10 mouse cellular contexts compared by ENCODE assay signal in genomic region chr10:95139645-95140044, GRCm38 (mm10).
A peak's percentile ranks its signal among the peaks of the same experiment; 100 is the strongest.
DNase-seq lines count a peak whose midpoint lies in the region; ATAC-seq and TF ChIP-seq lines count a peak whose summit lies in the region.
"Had no signal": no experiment of that assay in that cellular context is flagged by ENCODE, and none has a peak within 500 bp of the region (broad histone marks: within the 10 kb centered on the region; RNA-seq: fewer than 3 reads in every experiment).

No protein-coding gene starts in this region.

- DNase-seq in adrenal gland, postnatal 10 days: peak; percentile 46
- no peak for DNase-seq in adrenal gland, postnatal 4 days (ENCODE audit: low spot score in 2 of 2)
- peak; percentile 20 for DNase-seq in urinary bladder, postnatal 25 days (ENCODE audit: low spot score)
- no peak for DNase-seq in urinary bladder, postnatal 10 days (ENCODE audit: low spot score)
- DNase-seq in hindbrain, postnatal 0 days (ENCODE audit: low spot score): peak; percentile 71
- no peak for DNase-seq in thymus, postnatal 4 days
- no peak for DNase-seq in spleen, postnatal 14 days (ENCODE audit: low spot score in 2 of 2)

- WGBS in hindbrain, postnatal 0 days: 32% methylated on average over 8 of the region's 8 CpGs

- H3K9ac ChIP-seq in hindbrain, postnatal 0 days (replicated peaks; ENCODE audit: low read length): no peak overlapping the region
- H3K9ac ChIP-seq: hindbrain, embryonic 15.5 days; stomach, embryonic 15.5 days had no signal

- no peaks in the 10 kb centered on the region for H3K9me3 ChIP-seq in hindbrain, postnatal 0 days (ENCODE audit: low read length)
- H3K9me3 ChIP-seq: hindbrain, embryonic 15.5 days; stomach, embryonic 15.5 days had no signal

- H3K4me2 ChIP-seq in hindbrain, postnatal 0 days (ENCODE audit: low read depth, low read length): no peak overlapping the region
- H3K4me2 ChIP-seq: hindbrain, embryonic 15.5 days; stomach, embryonic 15.5 days had no signal

- H3K4me1 ChIP-seq in hindbrain, postnatal 0 days (ENCODE audit: insufficient read depth, low read length): peaks cover 16% of the 10 kb centered on the region

- no peak for TF ChIP-seq CTCF in hindbrain, postnatal 0 days (IDR thresholded peaks at IDR 0.05; ENCODE audit: low read depth)

- H3K36me3 ChIP-seq in hindbrain, postnatal 0 days (ENCODE audit: insufficient read depth, low read length): no peaks in the 10 kb centered on the region
- H3K36me3 ChIP-seq: hindbrain, embryonic 15.5 days; stomach, embryonic 15.5 days had no signal

- peak; percentile 60; the same call in 1 of the 2 replicates for ATAC-seq in hindbrain, postnatal 0 days
- ATAC-seq in inflammation-experienced regulatory T-cells, adult 6 months: no peak

- no peak overlapping the region for H3K4me3 ChIP-seq in hindbrain, postnatal 0 days (ENCODE audit: low read length)
- H3K4me3 ChIP-seq: hindbrain, embryonic 15.5 days; stomach, embryonic 15.5 days had no signal

- no peaks in the 10 kb centered on the region for H3K27me3 ChIP-seq in hindbrain, postnatal 0 days (ENCODE audit: insufficient read depth, low read length)
- H3K27me3 ChIP-seq: hindbrain, embryonic 15.5 days; stomach, embryonic 15.5 days had no signal

- peak overlapping the region; percentile 58; the same call in 1 of the 2 replicates for H3K27ac ChIP-seq in hindbrain, postnatal 0 days
- H3K27ac ChIP-seq: hindbrain, embryonic 15.5 days; stomach, embryonic 15.5 days had no signal

Comparison
In these comparisons a context has a peak if more than half of its experiments do, and no peak if none do; other contexts are left out.
1. DNase-seq: peak in adrenal gland, postnatal 10 days (single experiment), urinary bladder, postnatal 25 days (single experiment) and hindbrain, postnatal 0 days (single experiment); none in adrenal gland, postnatal 4 days (0 of 2), urinary bladder, postnatal 10 days (single experiment), thymus, postnatal 4 days (single experiment) and spleen, postnatal 14 days (0 of 2).